Mouse (Mus musculus) activated CD4-positive, CD25-positive, alpha-beta regulatory T cell, adult 4 months (primary cell): ENCODE measurements at regions not wholly inside any gene's neighbourhood (a gene's known extent, or its start where the extent isn't known, plus 50 kb on each side); places are given as distances from the start of the nearest gene placed in this dataset.
"Not testable (repeated sequence)": the region's sequence is repeated elsewhere in the genome, so short reads cannot be mapped to it uniquely, and the experiment has no call there.

Experiments used
- ATAC-seq: one replicate; pipeline ENCODE4 v1.8.0; 2017

DNA sequence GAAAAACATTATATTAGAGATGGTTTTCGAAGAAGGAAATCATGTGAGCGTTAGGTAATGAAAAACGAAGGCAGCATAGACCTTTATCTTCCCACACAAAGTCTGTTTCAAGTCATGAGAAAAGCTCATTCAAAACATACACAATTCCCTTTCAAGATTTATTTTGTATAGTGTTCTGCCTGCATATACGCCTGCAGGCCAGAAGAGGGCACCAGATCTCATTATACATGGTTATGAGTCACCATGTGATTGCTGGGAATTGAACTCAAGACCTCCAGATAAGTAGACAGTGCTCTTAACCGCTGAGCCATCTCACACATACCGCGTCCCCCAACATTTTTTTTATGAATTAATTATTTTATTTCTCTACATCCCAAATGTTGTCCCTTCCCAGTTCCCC lies 578.3 kb upstream of the Ccdc54 start:
- ATAC-seq, result no peak

DNA sequence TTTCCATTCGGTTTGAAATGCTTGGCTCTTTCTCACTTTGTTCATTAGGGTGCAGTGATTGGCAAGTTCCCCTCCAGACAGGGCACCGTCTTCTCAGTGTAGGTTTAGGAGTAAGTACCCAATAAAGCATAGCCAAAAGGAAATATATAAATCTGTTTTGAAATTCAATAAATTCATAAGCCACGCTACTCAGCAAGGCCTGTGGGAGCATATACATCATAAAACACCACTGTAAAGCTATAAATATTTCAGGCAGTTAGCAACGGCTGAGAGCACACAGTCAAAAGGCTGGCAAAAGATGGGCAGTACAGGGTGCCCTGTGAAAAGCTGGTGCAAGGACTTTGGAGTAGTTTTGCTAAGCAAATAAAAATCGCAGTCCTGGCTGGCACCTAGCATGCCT lies 569.8 kb upstream of the Ccdc54 start:
- ATAC-seq, result no peak

DNA sequence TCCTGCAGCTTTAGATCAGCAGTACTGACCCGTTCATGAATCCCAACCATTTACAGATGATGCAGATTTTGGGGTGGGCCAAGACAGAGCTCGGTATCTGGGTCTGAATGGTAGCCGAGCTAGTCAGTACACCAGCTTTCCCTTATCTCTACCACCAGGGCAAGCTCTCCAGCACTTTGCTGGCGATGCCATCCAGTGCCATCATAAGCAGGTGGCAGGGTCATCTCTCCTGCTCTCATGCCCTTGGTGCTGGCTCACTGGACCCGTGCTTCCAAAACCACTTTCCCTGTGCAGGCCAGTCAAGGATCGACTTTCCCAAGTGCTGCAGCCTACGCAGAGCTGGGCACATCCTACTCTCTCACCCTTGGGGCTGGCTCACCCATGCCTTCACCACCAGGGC lies 547.6 kb upstream of the Ccdc54 start:
- no peak for ATAC-seq

DNA sequence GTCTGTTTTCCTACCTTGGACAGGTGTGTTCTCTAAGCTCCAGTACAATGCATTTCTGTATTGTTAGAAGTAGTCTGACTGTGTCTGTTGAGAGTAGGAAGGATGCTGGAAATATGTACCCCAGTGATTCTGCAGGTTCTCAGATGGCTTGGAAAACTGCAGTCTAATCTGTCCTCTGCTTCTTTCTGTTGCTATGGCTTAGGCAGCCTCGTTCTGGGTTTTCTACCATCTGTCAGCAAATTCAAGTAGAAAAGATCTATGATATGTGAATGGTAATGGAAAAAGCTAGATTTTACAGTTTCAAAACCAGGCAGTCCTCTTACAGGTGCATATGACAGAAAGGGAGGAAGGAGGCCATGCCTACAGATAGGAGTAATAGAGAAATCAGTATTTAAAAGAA lies 528.9 kb upstream of the Ccdc54 start:
- ATAC-seq, result no peak

DNA sequence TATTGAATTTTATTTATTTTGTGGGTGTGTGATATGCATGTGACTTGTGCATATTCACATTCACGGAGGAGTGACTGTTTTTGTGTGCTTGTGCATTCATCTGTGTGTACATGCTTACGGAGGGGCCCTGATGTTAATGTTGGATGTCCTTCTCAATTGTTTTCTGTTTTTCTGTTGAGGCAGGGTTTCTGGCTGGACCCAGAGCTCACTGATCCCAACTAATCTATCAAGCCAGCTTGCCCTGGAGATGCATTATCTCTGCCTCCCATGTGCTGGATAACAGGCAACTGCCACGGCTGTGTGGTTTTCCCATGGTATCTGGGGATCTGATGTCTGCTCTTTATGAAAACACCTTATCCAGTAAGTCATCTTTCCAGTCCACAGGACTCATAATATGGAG lies 527.4 kb upstream of the Ccdc54 start:
- no peak for ATAC-seq

DNA sequence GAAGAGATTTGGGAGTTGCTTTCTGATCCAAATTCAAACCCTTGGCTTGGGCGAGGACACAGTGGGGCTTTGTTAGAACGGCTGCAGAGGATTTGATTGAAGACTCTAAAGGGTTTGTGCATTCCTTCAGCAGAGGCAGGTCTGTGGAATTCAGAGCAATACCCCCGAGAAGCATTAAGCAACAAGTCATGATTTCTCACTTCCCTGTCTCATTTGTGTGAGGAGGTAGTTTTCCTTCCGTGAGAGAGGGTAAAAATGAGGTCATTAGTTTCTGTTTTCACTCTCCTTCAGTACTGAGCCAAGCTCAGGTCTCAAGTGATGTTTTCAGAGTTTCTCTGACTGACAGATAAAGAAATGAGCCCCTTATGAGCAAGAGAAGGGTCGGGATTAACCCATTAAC lies 526.9 kb upstream of the Ccdc54 start:
- no peak for ATAC-seq

DNA sequence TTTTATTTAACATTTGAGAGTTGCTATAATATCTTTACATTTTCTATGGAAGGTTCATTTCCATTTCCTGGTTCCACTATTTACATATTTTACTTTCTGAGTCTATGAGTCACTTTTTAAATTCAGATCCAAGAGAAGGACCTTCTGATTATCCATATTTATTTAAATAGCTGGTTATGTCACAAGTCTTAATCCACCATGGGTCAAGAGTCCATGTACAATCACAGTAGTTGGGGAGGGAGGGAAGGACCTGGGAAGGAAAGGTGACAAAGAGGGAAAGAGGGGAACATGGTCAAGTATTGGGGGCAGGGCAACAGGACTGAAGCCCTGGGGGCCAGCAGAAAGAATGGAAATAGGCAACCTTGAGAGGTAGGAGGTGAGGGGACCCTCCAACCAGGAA lies 518.9 kb upstream of the Ccdc54 start:
- no peak for ATAC-seq

DNA sequence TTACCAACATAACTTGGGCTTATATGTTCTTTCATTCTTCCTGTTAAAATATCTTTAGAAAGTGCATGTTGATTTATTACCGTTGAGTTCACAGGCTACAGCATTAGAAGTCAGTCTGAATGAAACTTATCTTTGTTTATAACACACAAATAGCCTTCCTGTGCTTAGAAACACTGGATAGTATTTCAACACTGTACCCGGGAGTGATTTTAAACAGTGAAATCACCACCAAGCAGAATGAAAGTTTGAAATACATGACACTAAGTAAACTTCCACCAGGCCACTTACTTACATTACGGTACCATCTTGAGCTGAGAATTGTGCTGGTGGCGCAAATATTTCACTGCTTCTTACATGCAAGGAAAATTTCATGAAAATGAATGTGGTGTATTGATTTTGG lies 516.5 kb upstream of the Ccdc54 start:
- no peak for ATAC-seq

DNA sequence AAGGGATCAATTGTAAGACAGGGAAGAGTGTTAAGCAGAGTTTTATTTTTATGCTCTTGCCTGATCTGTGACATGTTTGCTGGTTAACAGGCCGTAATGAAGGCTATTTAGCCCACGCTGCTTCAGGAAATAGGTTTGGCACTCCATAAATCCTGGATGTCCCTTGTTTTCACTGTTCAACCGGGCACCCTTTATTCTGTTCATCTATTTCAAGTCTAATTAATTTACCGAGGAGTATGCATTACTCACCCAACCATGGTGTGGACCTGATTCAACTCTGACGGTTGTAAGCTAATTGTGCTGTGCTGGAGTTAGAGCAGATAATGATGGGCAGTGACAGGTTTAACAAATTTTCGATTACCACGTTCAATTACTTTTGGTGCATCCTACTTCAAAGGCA lies 495.6 kb upstream of the Ccdc54 start:
- ATAC-seq, result no peak

DNA sequence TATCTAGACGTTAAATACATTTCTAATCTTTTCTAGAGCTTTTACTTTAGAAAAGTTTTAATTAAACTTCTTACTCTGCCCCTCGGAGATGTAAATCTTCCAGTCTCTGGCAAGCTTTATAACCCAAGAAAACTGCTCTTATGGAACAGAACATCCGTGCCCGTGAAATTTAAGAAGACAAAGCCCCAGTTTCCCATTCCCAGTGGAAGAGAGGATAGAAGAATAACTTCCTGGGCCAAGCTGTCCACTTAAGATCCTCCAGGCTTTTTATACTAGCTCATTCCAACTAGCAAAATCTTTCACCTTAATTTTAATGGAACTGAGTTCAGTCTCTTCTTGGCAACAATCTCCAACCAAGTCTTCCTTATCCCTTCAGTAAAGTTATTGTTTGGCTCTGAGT lies 489.2 kb upstream of the Ccdc54 start:
- ATAC-seq, result no peak

DNA sequence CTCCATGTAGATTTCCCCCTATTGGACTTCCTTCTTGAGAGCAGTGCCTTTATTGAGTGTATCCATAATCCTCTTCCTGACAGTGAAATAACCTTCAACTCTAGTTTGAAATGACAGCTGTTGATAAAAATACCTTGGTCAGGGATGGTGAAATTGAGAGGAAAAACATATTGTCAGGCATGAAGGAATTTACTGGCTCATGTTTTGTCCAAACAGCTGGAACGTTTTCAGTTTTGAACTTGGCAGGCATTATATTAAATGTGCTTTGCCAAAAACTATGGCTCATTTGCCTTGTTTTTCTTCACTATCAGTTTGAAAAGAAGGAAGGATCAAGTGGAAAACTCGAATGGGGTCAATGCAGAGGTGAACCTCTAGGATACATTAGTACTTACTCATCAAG lies 457.7 kb upstream of the Ccdc54 start:
- ATAC-seq, result no peak

DNA sequence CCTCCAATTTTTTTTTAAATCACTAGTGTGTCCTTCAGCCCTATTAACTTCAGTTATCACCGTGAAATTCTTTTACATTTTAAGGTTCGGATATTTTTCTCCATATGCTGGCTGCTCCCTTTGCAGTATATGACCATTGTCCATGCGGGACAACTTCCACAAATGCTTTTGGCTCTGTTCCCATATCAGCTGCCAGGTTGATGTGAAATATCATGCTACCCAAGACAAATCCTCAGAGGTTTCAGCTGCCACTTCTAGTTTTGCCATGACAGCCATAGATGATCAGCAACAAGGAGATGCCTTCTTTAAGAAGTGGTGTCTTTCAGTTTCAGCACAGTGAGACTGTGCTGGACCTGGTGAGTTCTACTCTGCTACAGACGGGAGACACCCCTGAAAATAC lies 457.2 kb upstream of the Ccdc54 start:
- no peak for ATAC-seq

DNA sequence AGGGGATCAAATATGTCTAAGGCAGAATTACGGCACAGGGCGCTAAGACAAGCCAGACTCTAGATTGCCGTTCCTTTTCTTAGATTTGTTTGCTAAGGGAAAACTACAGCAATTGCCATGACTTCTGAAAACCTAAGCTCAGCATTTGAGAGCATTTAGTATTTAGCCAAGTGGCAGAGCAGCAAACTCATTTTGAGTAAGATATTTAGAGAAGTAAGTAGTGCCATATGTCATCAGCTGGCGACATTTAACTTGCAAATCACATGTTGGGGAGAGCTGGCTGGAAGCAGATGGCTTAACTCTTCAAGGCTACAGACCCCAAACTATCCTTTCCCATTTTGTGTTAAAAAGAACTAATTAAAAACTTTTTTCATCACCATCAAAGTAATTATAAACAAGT lies 450.4 kb upstream of the Ccdc54 start:
- no peak for ATAC-seq

DNA sequence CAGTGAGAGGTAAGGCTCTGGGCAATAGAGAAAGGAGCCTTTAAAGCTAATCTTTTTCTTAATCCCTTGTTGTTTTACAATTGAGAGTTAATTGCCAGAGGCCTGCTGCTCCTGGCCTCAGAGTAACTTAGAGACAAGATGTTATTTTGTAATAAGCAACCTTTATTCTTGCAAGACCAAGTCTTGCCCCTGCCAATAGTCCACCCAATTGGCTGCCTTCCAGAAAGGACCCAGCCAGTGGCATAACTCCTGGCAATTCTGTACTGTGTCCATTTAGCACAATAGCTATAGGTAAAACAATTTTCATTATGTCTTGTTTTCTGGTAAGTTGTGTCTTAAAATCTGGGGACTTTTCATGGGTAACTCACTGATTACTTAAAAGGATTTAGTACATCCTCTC lies 411.9 kb upstream of the Ccdc54 start:
- no peak for ATAC-seq

DNA sequence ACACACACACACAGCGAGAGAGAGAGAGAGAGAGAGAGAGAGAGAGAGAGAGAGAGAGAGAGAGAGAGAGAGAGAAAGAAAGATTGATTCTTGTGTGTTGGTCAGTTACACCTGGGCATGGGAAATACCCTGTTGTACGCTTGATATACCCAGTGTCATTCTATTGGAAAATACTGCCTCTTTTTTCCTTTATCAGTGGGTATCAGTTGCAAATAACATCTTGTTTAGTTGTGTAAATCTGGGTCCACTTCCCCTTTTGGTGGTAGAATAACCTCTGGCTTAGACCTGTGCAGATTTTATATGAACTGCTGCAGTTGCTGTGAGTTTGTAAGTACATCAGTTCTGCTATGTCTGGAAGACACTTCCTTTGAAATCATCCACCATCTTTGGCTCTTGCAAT lies 373.4 kb upstream of the Ccdc54 start:
- no peak for ATAC-seq

DNA sequence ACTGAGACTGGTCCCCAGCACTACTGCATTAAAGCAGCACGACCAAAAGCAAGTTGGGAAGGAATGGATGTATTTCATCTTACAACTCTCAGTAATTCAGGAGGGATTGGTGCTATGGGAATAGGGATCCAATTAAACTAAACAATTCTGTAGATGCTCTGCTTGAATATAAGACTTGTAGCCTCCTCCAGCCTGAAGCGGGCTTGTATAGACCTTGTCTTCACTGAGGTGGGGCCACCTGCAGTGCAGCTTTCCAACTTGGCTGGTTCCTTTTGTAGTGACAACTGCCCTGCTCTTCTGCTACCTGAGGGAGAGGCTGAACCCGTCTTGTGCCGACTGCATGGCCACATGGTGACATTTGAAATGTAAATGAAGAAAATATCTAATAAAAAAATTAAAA lies 353.1 kb upstream of the Ccdc54 start:
- ATAC-seq, result no peak

DNA sequence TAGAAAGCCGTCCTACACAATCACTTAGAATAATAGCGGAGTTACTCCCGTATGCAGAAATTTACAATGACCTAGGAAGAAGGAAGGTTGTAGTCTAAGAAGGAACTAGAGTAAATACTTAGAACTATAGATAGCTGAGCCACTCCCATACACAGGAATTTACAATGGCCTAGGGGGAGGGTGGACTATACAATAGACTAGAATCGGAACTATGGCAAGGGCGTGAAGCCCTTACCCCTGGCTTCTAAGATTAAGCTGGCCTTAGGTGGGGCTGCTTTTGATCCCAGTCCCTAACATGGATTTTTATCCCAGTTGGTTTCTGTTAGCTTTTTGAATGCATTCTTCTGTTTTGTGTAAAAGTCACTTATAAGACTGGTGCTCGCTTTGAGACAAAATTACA lies 352.6 kb upstream of the Ccdc54 start:
- not testable (repeated sequence) for ATAC-seq

DNA sequence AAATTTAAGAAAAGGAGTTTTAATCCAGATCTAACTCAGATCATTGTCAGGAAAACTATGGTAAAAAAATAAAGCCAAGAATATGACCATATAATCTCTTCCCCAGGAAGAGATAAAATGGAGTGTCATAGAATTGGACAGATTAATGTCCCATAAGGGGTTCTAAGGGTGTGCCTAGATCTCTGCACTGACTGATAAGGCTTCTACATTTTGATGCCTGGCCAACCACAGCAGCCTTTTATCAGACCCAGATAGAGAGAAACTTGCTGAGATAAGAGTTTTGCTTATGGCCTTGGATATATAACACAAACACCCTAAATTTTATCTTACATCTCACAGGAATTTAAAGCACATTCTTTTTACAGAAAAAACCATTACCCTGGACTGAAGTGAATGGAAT lies 351.3 kb upstream of the Ccdc54 start:
- ATAC-seq, result no peak

DNA sequence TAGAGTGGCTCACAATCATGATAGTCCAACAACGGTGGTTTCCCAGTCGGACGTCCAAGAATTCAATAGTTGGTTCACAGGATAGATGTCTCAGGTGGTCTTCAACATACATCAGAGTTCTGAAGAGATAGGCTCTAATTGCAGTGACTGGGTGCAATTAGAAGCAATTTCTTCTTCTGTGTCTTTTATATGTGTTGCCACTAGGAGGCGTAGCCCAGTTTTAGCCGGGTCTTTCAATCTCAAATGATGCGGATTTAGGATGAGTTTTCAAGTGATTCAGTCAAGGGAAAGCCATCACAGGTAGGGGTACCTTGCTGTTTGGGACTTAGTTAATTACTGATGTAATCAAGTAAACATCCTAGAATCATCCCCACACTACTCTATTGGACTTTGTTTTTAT lies 348.4 kb upstream of the Ccdc54 start:
- ATAC-seq, result no peak

DNA sequence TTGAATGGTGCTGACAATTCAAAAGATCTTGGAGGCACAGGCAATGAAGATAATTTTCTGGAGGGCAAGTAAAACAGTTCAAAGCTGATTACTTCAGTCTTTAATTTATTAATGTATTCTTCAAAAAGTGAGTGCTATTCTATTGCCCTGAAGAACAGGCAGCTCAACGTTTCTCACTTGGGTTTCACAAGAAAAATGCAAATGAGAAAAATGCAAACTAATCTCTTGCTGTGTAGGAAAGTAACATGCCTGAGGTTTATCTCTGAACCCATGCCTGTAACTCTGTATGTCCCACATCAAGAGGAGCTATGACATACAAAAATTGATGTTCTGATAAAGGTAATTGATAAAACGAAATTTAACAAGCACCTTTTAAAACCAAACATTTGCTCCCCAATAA lies 316.8 kb upstream of the Ccdc54 start:
- no peak for ATAC-seq

DNA sequence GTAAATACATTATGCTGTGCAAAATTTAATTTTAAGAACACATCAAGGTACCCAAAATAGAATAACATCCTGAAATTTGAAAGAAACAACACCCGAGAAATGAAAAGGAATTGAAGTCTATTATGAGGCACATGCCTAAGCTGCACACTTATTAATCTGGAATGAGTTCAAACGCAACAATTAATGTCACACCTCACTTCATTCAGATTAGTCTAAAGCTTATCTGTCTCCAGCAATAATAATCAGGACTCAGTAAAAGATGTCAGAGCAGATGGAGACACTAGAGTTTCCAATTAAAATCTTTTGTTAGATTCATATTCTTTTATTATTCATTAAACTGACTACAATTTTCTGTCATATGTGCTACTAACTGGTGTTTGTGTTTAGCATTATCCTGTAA lies 308.2 kb upstream of the Ccdc54 start:
- no peak for ATAC-seq

DNA sequence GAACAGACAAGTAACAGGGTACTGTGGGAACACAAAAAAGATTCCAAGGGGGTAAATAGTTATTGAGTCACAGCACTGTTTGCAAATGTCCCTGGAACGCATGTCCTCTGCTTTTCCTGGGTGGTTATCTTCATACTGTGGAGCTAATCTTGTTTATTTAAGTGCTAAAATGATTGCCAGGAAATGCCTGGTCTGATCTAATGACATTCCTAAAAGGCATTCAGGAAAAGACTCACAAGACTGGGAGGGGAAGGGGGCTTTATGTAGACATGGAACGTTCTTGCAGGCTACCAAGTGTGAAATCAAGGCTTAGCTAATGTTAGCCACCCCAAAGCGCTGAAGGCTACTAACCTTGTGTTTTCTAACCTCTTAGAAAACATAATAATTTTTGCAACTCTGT lies 287.0 kb upstream of the Ccdc54 start:
- no peak for ATAC-seq

DNA sequence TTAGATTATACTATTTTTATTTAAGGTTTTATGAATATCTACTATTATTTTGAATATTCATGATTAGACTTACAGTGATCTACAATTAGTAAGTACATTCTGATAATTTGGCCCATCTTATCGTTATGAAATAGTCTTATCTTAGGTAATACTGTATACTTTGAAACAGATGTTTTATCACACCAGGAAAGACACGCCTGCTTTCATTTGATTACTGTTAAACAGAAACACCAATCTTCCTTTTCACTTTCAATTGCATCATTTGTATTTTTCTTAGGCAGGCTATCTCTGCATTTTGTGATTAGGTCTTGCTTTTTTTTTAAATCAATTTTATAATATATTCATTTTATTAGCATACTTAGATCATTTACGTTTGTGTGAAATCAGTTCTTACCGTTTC lies 280.4 kb upstream of the Ccdc54 start:
- ATAC-seq, result no peak

DNA sequence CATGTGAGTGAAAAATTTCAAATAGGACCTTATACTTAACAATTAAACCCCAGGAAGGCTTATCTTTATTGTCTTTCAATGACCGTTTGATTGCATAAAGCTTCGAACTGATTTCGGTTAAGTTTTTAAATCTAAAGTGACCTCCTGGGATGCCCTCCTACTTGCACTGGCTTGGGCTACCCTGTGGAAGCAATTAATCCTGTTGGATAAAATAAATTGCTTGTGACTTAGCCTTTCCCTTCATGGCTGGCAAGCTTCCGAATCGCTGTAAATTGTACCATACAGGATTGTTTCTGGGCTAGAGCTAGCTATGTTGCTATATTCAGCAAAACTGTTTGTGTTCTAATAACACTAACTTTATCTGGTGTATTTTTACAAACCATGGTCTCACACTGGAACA lies 272.6 kb upstream of the Ccdc54 start:
- ATAC-seq, result no peak

DNA sequence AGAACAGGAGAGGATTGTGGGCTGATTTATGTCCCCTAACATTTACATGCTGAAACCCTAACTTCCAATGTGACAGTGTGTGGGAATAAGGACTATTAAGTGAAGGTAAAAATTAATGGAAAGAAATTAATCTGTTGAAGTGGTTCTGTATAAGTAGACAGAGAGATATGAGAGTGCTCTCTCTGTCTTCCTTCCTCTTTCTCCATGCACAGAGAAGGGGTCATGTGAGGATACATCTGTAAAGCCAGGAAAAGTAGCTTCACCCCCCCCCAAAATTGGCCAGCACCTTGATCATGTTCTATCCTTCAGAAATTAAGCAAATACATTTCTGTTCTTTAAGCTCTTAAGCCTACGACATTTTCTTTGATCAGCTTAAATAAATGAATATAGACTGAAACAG lies 268.6 kb upstream of the Ccdc54 start:
- ATAC-seq, result no peak

DNA sequence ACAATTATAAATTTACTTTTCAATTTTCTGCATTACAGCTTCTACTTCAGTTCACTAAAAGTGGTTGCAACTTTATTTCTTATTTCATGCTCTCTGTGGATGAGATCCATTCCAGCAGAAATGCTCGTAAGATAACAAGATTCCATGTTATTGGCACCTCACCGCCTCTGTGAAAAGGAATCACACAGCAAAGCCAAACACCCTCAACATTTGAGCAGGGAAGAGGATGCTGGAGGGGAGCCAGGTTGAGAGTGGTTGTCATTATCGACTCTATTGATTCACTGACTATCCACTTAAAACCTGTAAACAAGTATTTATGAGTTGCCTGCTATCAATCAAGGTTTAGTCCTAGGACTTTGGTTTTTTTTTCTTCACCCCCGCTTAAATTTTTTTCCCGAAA lies 261.1 kb upstream of the Ccdc54 start:
- ATAC-seq, result no peak
